Mouse (Mus musculus): ENCODE data around the gene Ptpn13. TPM values are rescaled to one million over a fixed set of nuclear protein-coding genes. Genes with fewer than 3 reads are reported as not detected.

The Ptpn13 gene
- polyA plus RNA-seq, 1 experiment from 2014 or later = 4.8 TPM

GRCm38 (mm10) chr5:103431479-103431878 is 6.5 kb downstream of the Ptpn13 start:
- H3K27ac ChIP-seq (ENCODE audit: low read depth, low read length) = no peak overlapping the region
- 73% methylated on average over 3 of the region's 3 CpGs for WGBS
- no peak overlapping the region for H3K4me3 ChIP-seq (ENCODE audit: low read depth, low read length)
- ATAC-seq (no peak), DNase-seq (ENCODE audit: low spot score) (no peak)
- H3K4me2 ChIP-seq (ENCODE audit: low read length) = no peak overlapping the region
- H3K36me3 ChIP-seq (ENCODE audit: control insufficient read depth, insufficient read depth, low read length) = no peaks in the 10 kb centered on the region
- no peak overlapping the region for H3K9ac ChIP-seq (ENCODE audit: low read length)
- peaks cover 8% of the 10 kb centered on the region for H3K4me1 ChIP-seq (ENCODE audit: control insufficient read depth, insufficient read depth, low read length)
- H3K27me3 ChIP-seq (replicated peaks; ENCODE audit: control insufficient read depth, insufficient read depth, low read length) = no peaks in the 10 kb centered on the region
- H3K9me3 ChIP-seq (replicated peaks; ENCODE audit: control insufficient read depth, low read length) = no peaks in the 10 kb centered on the region

- 15% methylated on average over 19 of the region's 19 CpGs for whole genome bisulfite sequencing
- Histone ChIP-seq H3K4me2 (ENCODE audit: low read length) (peak overlapping the region; percentile 35; the same call in 1 of the 2 replicates), H3K27me3 (replicated peaks; ENCODE audit: control insufficient read depth, insufficient read depth, low read length) (no peaks in the 10 kb centered on the region), H3K4me3 (ENCODE audit: low read depth, low read length) (peak overlapping the region; percentile 4; the same call in 1 of the 2 replicates), H3K36me3 (ENCODE audit: control insufficient read depth, insufficient read depth, low read length) (no peaks in the 10 kb centered on the region), H3K9me3 (replicated peaks; ENCODE audit: control insufficient read depth, low read length) (no peaks in the 10 kb centered on the region), H3K4me1 (ENCODE audit: control insufficient read depth, insufficient read depth, low read length) (peaks cover 8% of the 10 kb centered on the region), H3K27ac (ENCODE audit: low read depth, low read length) (no peak overlapping the region), H3K9ac (ENCODE audit: low read length) (no peak overlapping the region; the same call in 1 of the 2 replicates)
- ATAC-seq = no peak
- no peak for DNase-seq (ENCODE audit: low spot score)
Measured at GRCm38 (mm10) chr5:103436039-103436944, 11.3 kb downstream of the Ptpn13 start.

DNA sequence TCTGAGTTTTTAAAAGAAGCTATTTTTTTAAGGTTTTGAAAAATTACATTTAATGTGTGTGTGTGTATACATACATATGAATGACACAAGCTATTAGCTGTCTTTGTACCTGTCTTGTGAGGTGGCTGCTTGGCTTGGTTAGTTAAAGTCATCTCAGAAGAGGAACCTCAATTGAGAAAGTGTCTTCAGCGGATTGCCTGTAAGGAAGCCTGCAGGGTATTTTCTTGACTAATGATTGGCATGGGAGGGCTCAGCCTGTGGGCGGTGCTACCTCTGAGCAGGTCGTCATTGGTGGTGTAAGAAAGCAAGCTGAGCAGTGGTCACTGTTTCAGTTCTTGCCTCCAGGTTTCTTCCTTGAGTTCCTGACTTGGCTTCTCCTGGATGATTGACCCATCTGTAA is 12.7 kb downstream of the Ptpn13 start:
- Histone ChIP-seq H3K4me1 (ENCODE audit: control insufficient read depth, insufficient read depth, low read length) (peaks cover 8% of the 10 kb centered on the region), H3K27me3 (replicated peaks; ENCODE audit: control insufficient read depth, insufficient read depth, low read length) (no peaks in the 10 kb centered on the region), H3K9me3 (replicated peaks; ENCODE audit: control insufficient read depth, low read length) (no peaks in the 10 kb centered on the region), H3K9ac (ENCODE audit: low read length) (no peak overlapping the region), H3K4me3 (ENCODE audit: low read depth, low read length) (no peak overlapping the region), H3K36me3 (ENCODE audit: control insufficient read depth, insufficient read depth, low read length) (no peaks in the 10 kb centered on the region), H3K4me2 (ENCODE audit: low read length) (no peak overlapping the region), H3K27ac (ENCODE audit: low read depth, low read length) (no peak overlapping the region)
- WGBS = 71% methylated on average over 3 of the region's 3 CpGs
- no peak for ATAC-seq
- no peak for DNase-seq (ENCODE audit: low spot score)

DNA sequence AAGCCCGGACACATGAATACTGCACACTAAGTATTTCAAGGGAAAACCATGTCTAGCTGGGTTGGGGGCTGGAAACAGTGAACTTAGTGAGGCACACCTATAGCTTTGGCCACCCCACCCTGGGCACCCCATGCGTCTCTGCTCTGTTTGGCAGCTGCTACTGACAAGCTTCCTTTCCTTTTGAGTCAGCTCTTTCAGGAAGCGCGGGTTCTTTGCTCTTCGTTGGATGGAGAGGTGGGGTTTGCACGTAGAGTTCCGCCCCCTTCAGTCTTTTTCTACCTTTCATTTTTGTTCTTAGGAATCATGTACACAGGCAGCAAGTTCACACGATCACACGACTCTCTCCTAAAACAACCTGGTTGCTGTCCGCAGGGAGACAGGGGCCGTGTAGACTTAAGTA is 14.2 kb downstream of the Ptpn13 start:
- Histone ChIP-seq H3K27ac (ENCODE audit: low read depth, low read length) (no peak overlapping the region), H3K9me3 (replicated peaks; ENCODE audit: control insufficient read depth, low read length) (no peaks in the 10 kb centered on the region), H3K4me3 (ENCODE audit: low read depth, low read length) (no peak overlapping the region), H3K4me2 (ENCODE audit: low read length) (no peak overlapping the region), H3K36me3 (ENCODE audit: control insufficient read depth, insufficient read depth, low read length) (no peaks in the 10 kb centered on the region), H3K27me3 (replicated peaks; ENCODE audit: control insufficient read depth, insufficient read depth, low read length) (no peaks in the 10 kb centered on the region), H3K9ac (ENCODE audit: low read length) (no peak overlapping the region), H3K4me1 (ENCODE audit: control insufficient read depth, insufficient read depth, low read length) (peaks cover 8% of the 10 kb centered on the region)
- DNase-seq (ENCODE audit: low spot score) = no peak
- ATAC-seq = no peak
- WGBS = 80% methylated on average over 11 of the region's 11 CpGs

GRCm38 (mm10) chr5:103440418-103441276 is 15.7 kb downstream of the Ptpn13 start:
- WGBS = 92% methylated on average over 11 of the region's 11 CpGs
- H3K9ac ChIP-seq (ENCODE audit: low read length) = no peak overlapping the region
- no peak for DNase-seq (ENCODE audit: low spot score)

DNA sequence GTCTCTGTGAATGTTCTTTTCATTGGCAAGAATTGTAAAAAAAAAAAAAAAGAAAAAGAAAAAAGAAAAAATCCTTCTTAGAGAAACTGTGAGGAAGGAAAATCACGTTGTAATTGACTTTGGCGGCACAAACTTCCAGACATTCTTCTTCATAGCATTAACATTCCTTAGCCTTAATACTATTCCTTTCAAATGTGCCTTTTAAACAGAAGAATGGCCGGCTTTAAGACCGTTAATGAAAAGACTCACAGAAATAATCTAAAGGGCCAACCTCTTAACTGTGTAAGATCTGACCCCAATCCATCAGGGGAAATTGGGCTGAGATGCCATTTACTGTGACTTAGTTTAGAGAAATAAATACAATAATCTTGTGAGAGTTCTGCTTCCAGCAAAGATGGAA is 16.7 kb downstream of the Ptpn13 start:
- no peaks in the 10 kb centered on the region for H3K27me3 ChIP-seq (replicated peaks; ENCODE audit: control insufficient read depth, insufficient read depth, low read length)
- WGBS = 2% methylated on average over 4 of the region's 4 CpGs
- ATAC-seq = no peak
- no peak for DNase-seq (ENCODE audit: low spot score)
- H3K4me3 ChIP-seq (ENCODE audit: low read depth, low read length) = no peak overlapping the region
- no peaks in the 10 kb centered on the region; the same call in none of the 2 replicates for H3K4me1 ChIP-seq (ENCODE audit: control insufficient read depth, insufficient read depth, low read length)
- H3K36me3 ChIP-seq (ENCODE audit: control insufficient read depth, insufficient read depth, low read length) = no peaks in the 10 kb centered on the region
- no peak overlapping the region for H3K4me2 ChIP-seq (ENCODE audit: low read length)
- H3K9ac ChIP-seq (ENCODE audit: low read length) = no peak overlapping the region
- no peaks in the 10 kb centered on the region for H3K9me3 ChIP-seq (replicated peaks; ENCODE audit: control insufficient read depth, low read length)
- H3K27ac ChIP-seq (ENCODE audit: low read depth, low read length) = no peak overlapping the region

More at GRCm38 (mm10) chr5:103440418-103441276, 15.7 kb downstream of the Ptpn13 start:
- no peaks in the 10 kb centered on the region for H3K27me3 ChIP-seq (replicated peaks; ENCODE audit: control insufficient read depth, insufficient read depth, low read length)
- H3K27ac ChIP-seq (ENCODE audit: low read depth, low read length) = no peak overlapping the region
- H3K4me1 ChIP-seq (ENCODE audit: control insufficient read depth, insufficient read depth, low read length) = peaks cover 8% of the 10 kb centered on the region
- H3K4me3 ChIP-seq (ENCODE audit: low read depth, low read length) = no peak overlapping the region
- no peaks in the 10 kb centered on the region for H3K36me3 ChIP-seq (ENCODE audit: control insufficient read depth, insufficient read depth, low read length)
- no peaks in the 10 kb centered on the region for H3K9me3 ChIP-seq (replicated peaks; ENCODE audit: control insufficient read depth, low read length)
- no peak for ATAC-seq
- no peak overlapping the region for H3K4me2 ChIP-seq (ENCODE audit: low read length)

GRCm38 (mm10) chr5:103442269-103442688 is 17.3 kb downstream of the Ptpn13 start:
- H3K27ac ChIP-seq (ENCODE audit: low read depth, low read length) = no peak overlapping the region
- H3K9ac ChIP-seq (ENCODE audit: low read length) = no peak overlapping the region
- H3K9me3 ChIP-seq (replicated peaks; ENCODE audit: control insufficient read depth, low read length) = no peaks in the 10 kb centered on the region
- 36% methylated on average over 4 of the region's 4 CpGs for WGBS
- ATAC-seq (no peak), DNase-seq (ENCODE audit: low spot score) (no peak)
- H3K27me3 ChIP-seq (replicated peaks; ENCODE audit: control insufficient read depth, insufficient read depth, low read length) = no peaks in the 10 kb centered on the region
- H3K4me3 ChIP-seq (ENCODE audit: low read depth, low read length) = no peak overlapping the region
- no peaks in the 10 kb centered on the region for H3K36me3 ChIP-seq (ENCODE audit: control insufficient read depth, insufficient read depth, low read length)
- no peaks in the 10 kb centered on the region; the same call in none of the 2 replicates for H3K4me1 ChIP-seq (ENCODE audit: control insufficient read depth, insufficient read depth, low read length)
- H3K4me2 ChIP-seq (ENCODE audit: low read length) = no peak overlapping the region

GRCm38 (mm10) chr5:103442921-103443320 is 17.9 kb downstream of the Ptpn13 start:
- Histone ChIP-seq H3K27ac (ENCODE audit: low read depth, low read length) (no peak overlapping the region), H3K4me3 (ENCODE audit: low read depth, low read length) (no peak overlapping the region), H3K9me3 (replicated peaks; ENCODE audit: control insufficient read depth, low read length) (no peaks in the 10 kb centered on the region), H3K27me3 (replicated peaks; ENCODE audit: control insufficient read depth, insufficient read depth, low read length) (no peaks in the 10 kb centered on the region), H3K36me3 (ENCODE audit: control insufficient read depth, insufficient read depth, low read length) (no peaks in the 10 kb centered on the region), H3K9ac (ENCODE audit: low read length) (no peak overlapping the region), H3K4me1 (ENCODE audit: control insufficient read depth, insufficient read depth, low read length) (peaks cover 2% of the 10 kb centered on the region), H3K4me2 (ENCODE audit: low read length) (no peak overlapping the region)
- WGBS = 76% methylated on average over 7 of the region's 7 CpGs
- ATAC-seq (no peak), DNase-seq (ENCODE audit: low spot score) (no peak)

Measured in forebrain, embryonic 14.5 days (tissue).